Mouse (Mus musculus) bone marrow macrophage, adult 2 months (primary cell): ENCODE data around the gene Diaph3. TPM values are rescaled to one million over a fixed set of nuclear protein-coding genes. Genes with fewer than 3 reads are reported as not detected.

Experiments used
- H3K27ac ChIP-seq: 2 replicates; pipeline ENCODE4 v1.5.1; 2012; ENCODE audit warnings: low read depth, low read length; ENCODE audit not compliant: insufficient read depth
- H3K4me1 ChIP-seq: 2 replicates; pipeline ENCODE4 v1.6.1; 2012; ENCODE audit warnings: low read length; ENCODE audit not compliant: control insufficient read depth, insufficient read depth
- H3K4me3 ChIP-seq: 2 replicates; pipeline ENCODE4 v1.5.1; 2012; ENCODE audit warnings: mild to moderate bottlenecking, low read length, moderate library complexity; ENCODE audit not compliant: insufficient read depth
- CTCF ChIP-seq: IDR thresholded peaks from 2 replicates; pipeline ENCODE4 v1.5.1; 2012; ENCODE audit warnings: low read depth, mild to moderate bottlenecking, low read length, moderate library complexity
- POLR2A ChIP-seq: IDR thresholded peaks from 2 replicates; pipeline ENCODE4 v1.6.1; 2012; ENCODE audit warnings: mild to moderate bottlenecking, low read depth, low read length, borderline replicate concordance
- polyA plus RNA-seq: library from polyadenylated mRNA; stranded (reverse); fragments of >200 nt; gene quantifications from 2 replicates; pipeline ENCODE4 v1.2.4, GENCODE M21; 2012; ENCODE audit not compliant: missing spikeins, insufficient read depth, insufficient read length

Gene Diaph3
- polyA plus RNA-seq, result 11.0 and 14.4 TPM in 2 replicates

- no peak for TF ChIP-seq POLR2A
- TF ChIP-seq CTCF, result no peak
- H3K4me1 ChIP-seq, result peaks cover 5% of the 10 kb centered on the region; the same call in 1 of the 2 replicates
These were observed at the start of gene Diaph3 for GRCm38 (mm10) chr14:87140963-87141486. Diaph3 (minus strand) TSS chr14:87141235.

GRCm38 (mm10) chr14:87190685-87191084 is 49.6 kb upstream of the Diaph3 start:
- TF ChIP-seq CTCF, result no peak
- no peak for TF ChIP-seq POLR2A

More at GRCm38 (mm10) chr14:87140963-87141486, at the start of gene Diaph3:
- Histone ChIP-seq H3K4me3 (peak within 1 kb of the TSS; percentile 70), H3K27ac (no peak within 1 kb of the TSS)

GRCm38 (mm10) chr14:87171577-87171976 is 30.5 kb upstream of the Diaph3 start:
- Histone ChIP-seq H3K27ac (no peak overlapping the region), H3K4me3 (no peak overlapping the region), H3K4me1 (no peaks in the 10 kb centered on the region)
- no peak for TF ChIP-seq POLR2A

More at GRCm38 (mm10) chr14:87190685-87191084, 49.6 kb upstream of the Diaph3 start:
- H3K27ac ChIP-seq, result peak overlapping the region; percentile 83
- H3K4me1 ChIP-seq, result peaks cover 5% of the 10 kb centered on the region
- H3K4me3 ChIP-seq, result no peak overlapping the region

- Histone ChIP-seq H3K27ac (no peak overlapping the region), H3K4me3 (no peak overlapping the region), H3K4me1 (no peaks in the 10 kb centered on the region)
- TF ChIP-seq POLR2A, result no peak
These were observed 28.1 kb upstream of the Diaph3 start for GRCm38 (mm10) chr14:87169151-87169550.

- no peaks in the 10 kb centered on the region for H3K4me1 ChIP-seq
- TF ChIP-seq CTCF, result no peak
- no peak for TF ChIP-seq POLR2A
- H3K4me3 ChIP-seq, result no peak overlapping the region
- H3K27ac ChIP-seq, result no peak overlapping the region
These were observed 14.7 kb upstream of the Diaph3 start for GRCm38 (mm10) chr14:87155621-87156238.

- H3K4me3 ChIP-seq, result no peak overlapping the region
- TF ChIP-seq POLR2A, result no peak
- TF ChIP-seq CTCF, result no peak
- H3K27ac ChIP-seq, result no peak overlapping the region
- H3K4me1 ChIP-seq, result no peaks in the 10 kb centered on the region
These were observed 8.6 kb upstream of the Diaph3 start for GRCm38 (mm10) chr14:87149684-87150083.

- H3K4me3 ChIP-seq, result no peak overlapping the region
- no peaks in the 10 kb centered on the region for H3K4me1 ChIP-seq
These were observed 5.7 kb upstream of the Diaph3 start for GRCm38 (mm10) chr14:87146704-87147103.

GRCm38 (mm10) chr14:87145351-87145750 is 4.3 kb upstream of the Diaph3 start:
- H3K4me3 ChIP-seq, result no peak overlapping the region
- H3K27ac ChIP-seq, result no peak overlapping the region
- H3K4me1 ChIP-seq, result peaks cover under 1% of the 10 kb centered on the region; the same call in 1 of the 2 replicates
- TF ChIP-seq POLR2A, result no peak

More at GRCm38 (mm10) chr14:87146704-87147103, 5.7 kb upstream of the Diaph3 start:
- H3K27ac ChIP-seq, result no peak overlapping the region
- TF ChIP-seq CTCF (no peak), POLR2A (no peak)

GRCm38 (mm10) chr14:87141777-87142176 is 742 bp upstream of the Diaph3 start:
- no peak for TF ChIP-seq POLR2A
- TF ChIP-seq CTCF, result no peak
- Histone ChIP-seq H3K4me1 (peaks cover 5% of the 10 kb centered on the region; the same call in 1 of the 2 replicates), H3K27ac (no peak overlapping the region), H3K4me3 (no peak overlapping the region)

GRCm38 (mm10) chr14:87140327-87140962 is 590 bp downstream of the Diaph3 start:
- no peak for TF ChIP-seq CTCF
- no peak for TF ChIP-seq POLR2A
- Histone ChIP-seq H3K4me1 (peaks cover 5% of the 10 kb centered on the region; the same call in 1 of the 2 replicates), H3K27ac (no peak overlapping the region), H3K4me3 (peak overlapping the region; percentile 70)
